Mouse (Mus musculus) ES-Bruce4 (cell line): ENCODE data around the gene Lamb2.

Source experiments
- CTCF ChIP-seq: IDR thresholded peaks from one replicate; pipeline ENCODE4 v1.8.1; 2011; ENCODE audit warnings: low read depth, low read length
- EP300 ChIP-seq: IDR thresholded peaks from 2 replicates; pipeline ENCODE4 v1.6.1; 2011; ENCODE audit warnings: low read depth, low read length; ENCODE audit not compliant: insufficient read depth
- POLR2A ChIP-seq: IDR thresholded peaks from one replicate; pipeline ENCODE4 v1.8.1; 2011; ENCODE audit warnings: low read length; ENCODE audit not compliant: insufficient read depth

GRCm38 (mm10) chr9:108441236-108441919 is 38.2 kb upstream of the Lamb2 start:
- TF ChIP-seq POLR2A (no peak), CTCF (no peak), EP300 (no peak)
